In the genomic region with DNA sequence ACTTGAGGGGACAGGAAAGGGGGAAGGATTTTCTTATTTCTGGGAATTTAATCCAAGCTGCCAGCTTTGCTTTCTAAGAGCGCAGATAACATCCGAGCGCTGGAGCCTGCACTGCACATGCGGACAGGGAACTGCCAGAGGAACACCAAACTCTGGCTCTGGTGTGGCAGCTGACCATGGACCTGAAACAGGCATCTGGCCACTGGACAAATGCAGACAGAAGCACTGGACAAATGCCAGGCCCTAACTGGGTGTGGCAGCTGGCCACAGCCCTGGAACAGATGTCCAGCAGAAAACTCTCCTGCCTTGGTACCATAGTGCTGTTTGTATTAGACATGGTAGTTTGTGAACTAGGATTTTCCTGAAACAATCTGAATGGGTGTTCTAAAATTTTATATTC, we compare ENCODE assay signal across 12 mouse cellular contexts.
DNase-seq lines count a peak whose midpoint lies in the region; ATAC-seq and TF ChIP-seq lines count a peak whose summit lies in the region.
"Had no signal": no experiment of that assay in that cellular context is flagged by ENCODE, and none has a peak within 500 bp of the region (broad histone marks: within the 10 kb centered on the region; RNA-seq: fewer than 3 reads in every experiment).

No protein-coding gene starts in this region.

- H3K9me3 ChIP-seq in forebrain, embryonic 10.5 days: no peaks in the 10 kb centered on the region
- no peaks in the 10 kb centered on the region for H3K9me3 ChIP-seq in forebrain, embryonic 11.5 days (ENCODE audit: control insufficient read depth, low read length)
- no peaks in the 10 kb centered on the region for H3K9me3 ChIP-seq in intestine, postnatal 0 days (ENCODE audit: control insufficient read depth)
- H3K9me3 ChIP-seq: hindbrain, embryonic 10.5 days had no signal

- no peak for TF ChIP-seq CTCF in left cerebral cortex, adult 2 months (IDR thresholded peaks at IDR 0.05)
- no peak for TF ChIP-seq CTCF in intestine, postnatal 0 days (IDR thresholded peaks at IDR 0.05; ENCODE audit: low read depth)

- intact Hi-C loops in left cerebral cortex, postnatal 4 days (cut with DNase I): loop anchor here (10.0 kb wide), 1 partner anchor 313 kb away; a partner anchor contains a TSS
- intact Hi-C loops in left cerebral cortex, adult 2 months (cut with DNase I): no loop called here

- no peak overlapping the region for H3K9ac ChIP-seq in forebrain, embryonic 11.5 days (ENCODE audit: low read length)
- H3K9ac ChIP-seq in intestine, postnatal 0 days (ENCODE audit: low read depth, low read length): no peak overlapping the region

- H3K27me3 ChIP-seq in forebrain, embryonic 10.5 days (ENCODE audit: poor library complexity, severe bottlenecking): no peaks in the 10 kb centered on the region
- no peaks in the 10 kb centered on the region for H3K27me3 ChIP-seq in forebrain, embryonic 11.5 days (ENCODE audit: control insufficient read depth, insufficient read depth, low read length)
- H3K27me3 ChIP-seq in intestine, postnatal 0 days (replicated peaks; ENCODE audit: control insufficient read depth, insufficient read depth, low read length): no peaks in the 10 kb centered on the region
- H3K27me3 ChIP-seq: CH12.LX had no signal

- WGBS in forebrain, embryonic 10.5 days: 95% methylated on average over 4 of the region's 4 CpGs
- 90% methylated on average over 4 of the region's 4 CpGs for WGBS in forebrain, embryonic 11.5 days
- 87% methylated on average over 4 of the region's 4 CpGs for whole genome bisulfite sequencing in intestine, postnatal 0 days

- H3K36me3 ChIP-seq in forebrain, embryonic 10.5 days (replicated peaks): no peaks in the 10 kb centered on the region
- no peaks in the 10 kb centered on the region for H3K36me3 ChIP-seq in forebrain, embryonic 11.5 days (ENCODE audit: control insufficient read depth, insufficient read depth, low read length)
- no peaks in the 10 kb centered on the region for H3K36me3 ChIP-seq in intestine, postnatal 0 days (ENCODE audit: control insufficient read depth, insufficient read depth)
- H3K36me3 ChIP-seq: hindbrain, embryonic 10.5 days had no signal

- no peaks in the 10 kb centered on the region for H3K4me1 ChIP-seq in forebrain, embryonic 10.5 days
- H3K4me1 ChIP-seq in forebrain, embryonic 11.5 days (replicated peaks; ENCODE audit: control insufficient read depth, insufficient read depth, low read length): no peaks in the 10 kb centered on the region
- no peaks in the 10 kb centered on the region for H3K4me1 ChIP-seq in intestine, postnatal 0 days (replicated peaks; ENCODE audit: control insufficient read depth, insufficient read depth, low read length)
- H3K4me1 ChIP-seq: hindbrain, embryonic 10.5 days had no signal

- no peak overlapping the region for H3K4me2 ChIP-seq in forebrain, embryonic 11.5 days (ENCODE audit: low read depth, low read length, severe bottlenecking)
- no peak overlapping the region for H3K4me2 ChIP-seq in intestine, postnatal 0 days (replicated peaks; ENCODE audit: low read depth)

- H3K4me3 ChIP-seq in forebrain, embryonic 10.5 days: no peak overlapping the region
- H3K4me3 ChIP-seq in forebrain, embryonic 11.5 days (ENCODE audit: low read depth, low read length): no peak overlapping the region
- H3K4me3 ChIP-seq in left cerebral cortex, adult 2 months: no peak overlapping the region
- no peak overlapping the region for H3K4me3 ChIP-seq in intestine, postnatal 0 days (ENCODE audit: low read depth, low read length)
- H3K4me3 ChIP-seq: hindbrain, embryonic 10.5 days had no signal

- ATAC-seq in forebrain, embryonic 11.5 days (replicated peaks; ENCODE audit: low FRiP score): no peak
- ATAC-seq in intestine, postnatal 0 days: no peak

- DNase-seq in forebrain, embryonic 10.5 days (ENCODE audit: extremely low spot score, low spot score): no peak
- DNase-seq in forebrain, embryonic 11.5 days (ENCODE audit: low spot score): no peak
- DNase-seq in left cerebral cortex, postnatal 4 days: peak; percentile 87
- no peak for DNase-seq in left cerebral cortex, adult 2 months (ENCODE audit: extremely low spot score in 1 of 2, low spot score in 2 of 2)
- DNase-seq in NIH3T3 (ENCODE audit: low read depth): peak; percentile 4
- peak; percentile 2 to 13 for DNase-seq in heart, adult 9 months (ENCODE audit: low spot score in 2 of 2)
- no peak for DNase-seq in layer of hippocampus, adult 9-10 months (ENCODE audit: low spot score)
- DNase-seq: cerebellum, adult 9-11 months; thymus, postnatal 36 days had no signal

- peak overlapping the region; percentile 4; the same call in 1 of the 2 replicates for H3K27ac ChIP-seq in forebrain, embryonic 10.5 days
- no peak overlapping the region for H3K27ac ChIP-seq in forebrain, embryonic 11.5 days (ENCODE audit: low read depth, low read length)
- H3K27ac ChIP-seq in left cerebral cortex, adult 2 months: no peak overlapping the region
- no peak overlapping the region for H3K27ac ChIP-seq in intestine, postnatal 0 days (ENCODE audit: low read depth, low read length)
- H3K27ac ChIP-seq: hindbrain, embryonic 10.5 days had no signal

Comparison
In these comparisons a context has a peak if more than half of its experiments do, and no peak if none do; other contexts are left out.
1. DNase-seq: peak in left cerebral cortex, postnatal 4 days (single experiment), NIH3T3 (single experiment) and heart, adult 9 months (2 of 2); none in forebrain, embryonic 10.5 days (single experiment), forebrain, embryonic 11.5 days (single experiment), left cerebral cortex, adult 2 months (0 of 2) and layer of hippocampus, adult 9-10 months (single experiment).